Mouse (Mus musculus) A20 (cell line): Measurements from ENCODE around the gene Pus7l.
A peak's percentile ranks its signal among the peaks of the same experiment; 100 is the strongest.
"Not testable (repeated sequence)": the region's sequence is repeated elsewhere in the genome, so short reads cannot be mapped to it uniquely, and the experiment has no call there.

Source experiments
- DNase-seq: peaks from one replicate; pipeline ENCODE4 v3.0.0-alpha.2; 2011; ENCODE audit warnings: low read depth, low spot score

Gene Pus7l

DNA sequence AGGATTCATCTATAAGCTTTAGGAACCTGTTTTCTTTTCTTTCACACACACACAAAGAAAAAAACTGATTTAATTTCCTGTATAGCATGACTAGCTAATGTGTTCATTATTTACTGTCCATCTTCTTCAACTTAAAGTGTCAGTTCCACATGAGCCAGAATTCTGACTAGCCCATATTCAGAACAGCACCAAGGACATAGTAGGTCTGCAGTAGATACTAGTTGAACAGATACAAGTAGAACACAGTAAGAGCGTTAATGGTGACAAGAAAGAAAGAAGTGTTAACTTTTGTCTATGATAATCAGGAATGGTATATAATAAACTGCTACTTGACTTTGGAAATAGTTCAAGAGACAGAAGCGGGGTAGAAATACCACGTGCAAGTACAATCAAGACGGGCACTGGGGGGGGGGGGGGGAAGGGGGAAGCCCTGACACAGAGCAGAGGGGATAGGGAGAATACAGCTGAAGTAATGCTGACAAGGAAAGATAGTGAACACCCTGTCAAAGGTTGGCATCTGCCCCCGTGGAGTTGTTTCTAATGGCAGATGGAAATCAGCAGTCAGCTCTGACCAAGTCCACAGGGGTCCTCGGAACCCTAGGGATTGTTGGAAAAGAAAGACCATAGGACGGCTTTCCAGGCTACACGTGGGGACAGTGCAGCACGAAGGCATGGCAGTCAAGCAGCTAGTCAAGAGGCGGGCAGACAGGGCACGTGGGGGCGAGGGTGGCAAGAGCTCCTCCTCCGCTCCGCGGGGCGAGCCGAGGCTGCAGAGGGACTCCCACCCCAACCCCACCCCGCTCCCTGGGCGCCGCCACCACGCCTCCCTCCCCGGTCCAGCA, 559 bp downstream of the Pus7l start:
- no peak for DNase-seq

- DNase-seq = peak; percentile 53
Observed at GRCm38 (mm10) chr15:94539296-94539695, 4.1 kb downstream of the Pus7l start.

- DNase-seq = no peak
Observed at GRCm38 (mm10) chr15:94535521-94535920, 7.8 kb downstream of the Pus7l start.

DNA sequence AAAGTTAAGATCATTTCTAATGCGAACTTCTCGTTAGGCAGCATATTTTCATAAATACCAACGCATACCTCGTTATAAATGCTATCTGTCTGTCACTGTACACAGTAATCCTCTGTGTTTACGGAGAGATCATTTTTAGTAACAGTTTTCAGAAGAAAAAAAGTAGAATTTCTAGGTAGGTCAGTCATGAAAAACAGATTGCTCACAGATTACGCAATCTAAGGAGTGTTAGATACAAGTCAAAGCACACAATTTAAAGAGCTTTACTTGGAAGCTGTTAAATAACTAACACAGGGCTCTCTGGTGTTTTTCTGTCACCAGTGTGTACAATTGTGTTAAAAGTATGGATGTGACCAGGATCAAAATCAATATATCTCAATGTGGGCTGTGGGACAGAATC, 10.4 kb downstream of the Pus7l start:
- DNase-seq = no peak

- DNase-seq = no peak
Observed at GRCm38 (mm10) chr15:94532306-94532705, 11.0 kb downstream of the Pus7l start.

DNA sequence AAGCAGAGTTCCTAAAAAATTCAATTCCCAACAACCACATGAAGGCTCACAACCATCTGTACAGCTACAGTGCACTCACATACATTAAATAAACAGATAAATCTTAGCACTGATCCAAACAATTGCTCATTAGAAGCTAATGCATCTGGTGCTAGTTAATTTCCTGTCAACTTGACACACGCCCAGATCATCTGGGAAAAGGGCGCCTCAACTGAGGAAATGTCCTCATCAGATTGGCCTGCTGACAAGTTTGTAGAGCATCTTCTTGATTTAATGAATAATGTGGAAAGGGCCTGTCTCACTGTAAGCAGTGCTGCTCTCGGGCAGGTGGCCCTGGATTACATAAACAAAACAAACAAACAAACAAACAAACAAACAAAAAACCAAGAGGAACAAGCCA, 12.8 kb downstream of the Pus7l start:
- DNase-seq = no peak

- DNase-seq = no peak
Observed at GRCm38 (mm10) chr15:94524956-94525355, 18.4 kb downstream of the Pus7l start.

DNA sequence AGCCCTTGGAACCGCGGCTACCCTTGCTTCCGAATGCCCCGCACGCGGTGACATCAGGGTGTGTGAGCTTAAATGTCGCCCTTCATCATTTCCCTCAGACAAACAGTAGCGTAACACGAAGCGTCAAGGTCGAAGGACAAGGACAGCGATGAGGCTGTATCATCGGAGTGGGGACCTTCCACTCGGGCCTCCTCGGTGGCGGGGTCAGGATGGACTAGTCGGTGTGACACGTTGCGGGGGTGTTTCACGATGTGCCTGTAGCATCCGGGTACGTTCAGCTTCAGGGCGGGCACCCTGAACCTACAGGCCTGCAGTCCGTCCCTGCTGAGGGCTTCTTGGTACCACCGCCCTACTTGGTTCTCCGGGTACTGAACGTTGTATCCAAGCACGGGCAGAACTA, 20.1 kb downstream of the Pus7l start:
- no peak for DNase-seq

DNA sequence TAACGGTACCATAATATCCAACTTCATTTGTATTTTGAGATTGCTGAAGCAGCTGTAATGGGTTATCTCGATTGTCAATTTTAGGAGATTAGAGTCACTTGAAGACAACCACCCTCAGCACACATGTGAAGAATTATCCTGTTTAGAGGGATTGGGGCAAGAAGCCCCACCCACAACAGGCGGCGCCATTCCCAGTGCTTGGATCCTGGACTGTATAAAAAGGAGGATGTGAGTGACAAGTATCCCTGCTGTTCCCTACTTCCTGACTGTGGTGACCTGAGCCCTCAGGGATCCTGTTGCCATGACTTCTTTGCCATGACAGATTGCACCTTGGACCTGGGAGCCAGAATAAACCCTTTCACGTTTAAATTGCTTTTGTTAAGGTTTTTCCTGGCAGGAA, 22.4 kb downstream of the Pus7l start:
- DNase-seq = no peak

GRCm38 (mm10) chr15:94520205-94520900, 23.0 kb downstream of the Pus7l start:
- DNase-seq = peak; percentile 69

DNA sequence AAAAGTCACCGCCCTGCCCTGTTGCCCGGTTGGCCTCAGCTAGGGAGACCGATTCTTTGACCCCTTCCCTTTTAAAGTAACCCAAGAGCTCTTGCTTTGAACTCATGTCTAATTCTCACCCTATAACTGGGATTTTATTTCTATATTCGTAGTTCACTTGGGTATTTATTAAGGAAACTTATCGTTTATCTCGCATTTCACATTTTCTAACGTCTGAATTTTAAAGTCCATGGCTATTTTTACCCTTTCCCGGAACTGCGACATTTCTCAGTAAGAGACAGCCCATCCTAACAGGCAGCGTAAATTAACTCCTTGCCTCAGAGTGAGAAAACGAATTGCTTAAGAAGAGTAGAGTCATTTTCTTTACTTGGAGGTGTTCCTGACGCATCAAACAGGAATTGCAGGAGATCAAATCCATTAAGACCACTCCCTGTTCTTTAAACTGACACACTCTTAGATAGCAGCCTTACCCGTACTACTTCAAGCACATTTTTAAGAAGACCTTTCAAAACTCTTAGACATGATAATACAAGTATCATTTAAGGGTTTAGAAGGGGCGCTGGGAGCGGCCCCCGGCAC, 25.3 kb downstream of the Pus7l start:
- no peak for DNase-seq

DNA sequence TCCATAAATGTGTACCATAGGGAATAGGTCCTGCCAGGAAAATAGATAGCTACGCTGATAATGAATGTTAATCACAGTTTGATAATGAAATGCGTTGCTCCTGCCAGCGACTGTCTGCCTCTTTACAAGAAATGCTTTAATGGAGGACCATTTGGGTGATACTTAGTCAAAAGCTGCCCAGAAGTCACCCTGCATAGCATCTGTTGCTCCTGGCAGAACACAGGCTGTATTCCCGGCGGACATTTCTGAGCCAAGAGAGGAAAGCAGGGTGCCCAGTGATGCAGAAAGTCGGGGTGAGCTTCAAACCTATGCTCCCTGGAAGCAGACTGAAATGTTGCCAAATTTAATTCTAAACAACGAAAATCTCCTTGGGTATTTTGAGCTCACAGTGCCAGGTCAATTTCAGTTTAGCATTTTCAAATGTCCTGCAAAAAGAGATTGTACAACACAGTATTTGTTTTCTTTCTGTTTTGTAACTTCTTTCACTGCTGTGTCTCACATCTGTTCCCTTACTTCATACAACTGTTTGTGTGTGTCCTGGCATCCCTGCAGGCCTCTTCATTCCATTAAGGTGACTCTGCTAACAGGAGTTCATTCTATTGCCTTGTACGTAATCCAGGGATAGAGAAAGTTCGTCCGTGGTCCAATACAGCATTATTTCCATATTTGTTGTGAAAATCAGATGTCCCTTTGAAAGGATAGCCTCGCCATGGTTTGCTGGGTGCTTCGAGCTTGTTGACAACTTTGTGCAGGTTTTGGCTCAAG, 39.7 kb downstream of the Pus7l start:
- DNase-seq = no peak

DNA sequence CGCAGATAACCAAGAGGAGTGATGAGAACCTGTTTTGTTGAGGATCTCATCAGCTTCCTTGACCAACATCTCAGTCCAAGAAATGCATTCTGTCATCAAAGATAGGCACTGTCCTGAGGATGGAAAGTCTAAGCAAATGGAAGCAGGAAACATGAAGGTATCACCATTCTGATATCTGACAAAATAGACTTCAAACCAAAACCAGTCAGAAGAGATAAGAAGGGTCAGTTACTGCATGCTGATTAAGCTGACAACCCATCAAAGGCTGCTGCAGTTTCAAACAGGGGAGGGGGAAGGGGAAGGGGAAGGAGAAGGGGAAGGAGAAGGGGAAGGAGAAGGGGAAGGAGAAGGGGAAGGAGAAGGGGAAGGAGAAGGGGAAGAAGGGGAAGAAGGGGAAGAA, 44.1 kb downstream of the Pus7l start:
- DNase-seq = no peak

DNA sequence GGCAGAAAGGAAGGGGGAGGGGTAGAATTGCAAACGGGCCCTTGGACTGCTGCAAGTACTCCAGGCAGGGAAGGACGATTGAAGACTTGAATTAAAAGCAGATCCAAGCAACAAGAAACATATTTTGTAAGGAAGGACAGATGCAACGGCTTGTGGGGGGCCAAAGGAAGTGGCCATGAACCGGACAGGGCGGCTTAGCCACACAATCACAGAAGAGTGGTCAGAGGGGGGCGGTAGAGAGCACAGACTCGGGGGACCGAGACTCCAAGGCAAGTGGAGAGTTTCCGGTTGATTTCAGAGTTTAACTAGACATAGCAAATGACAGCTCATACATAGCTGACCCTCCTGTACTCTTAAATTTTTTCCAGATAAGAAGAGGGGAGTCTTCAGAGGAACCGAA, 47.4 kb downstream of the Pus7l start:
- DNase-seq = no peak

DNA sequence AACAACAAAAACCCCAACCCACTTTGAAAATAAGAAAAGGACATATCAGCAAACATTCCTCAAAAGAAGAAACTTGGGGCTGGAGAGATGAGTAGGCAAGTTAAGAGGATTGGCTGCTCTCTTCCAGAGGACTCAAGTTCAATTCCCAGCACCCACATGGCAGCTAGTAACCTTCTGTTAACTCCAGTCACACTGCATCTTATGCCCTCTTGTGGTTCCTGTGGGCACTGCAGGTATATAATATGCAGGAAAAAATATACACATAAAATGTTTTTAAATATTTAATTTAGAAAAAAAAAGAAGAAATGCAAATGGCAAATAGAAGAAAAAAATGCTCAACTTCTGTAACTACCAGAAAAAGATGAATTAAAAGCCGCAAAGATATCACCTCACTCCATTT, 48.9 kb downstream of the Pus7l start:
- DNase-seq = no peak

- no peak for DNase-seq
Observed at GRCm38 (mm10) chr15:94489433-94489832, 53.9 kb downstream of the Pus7l start.

DNA sequence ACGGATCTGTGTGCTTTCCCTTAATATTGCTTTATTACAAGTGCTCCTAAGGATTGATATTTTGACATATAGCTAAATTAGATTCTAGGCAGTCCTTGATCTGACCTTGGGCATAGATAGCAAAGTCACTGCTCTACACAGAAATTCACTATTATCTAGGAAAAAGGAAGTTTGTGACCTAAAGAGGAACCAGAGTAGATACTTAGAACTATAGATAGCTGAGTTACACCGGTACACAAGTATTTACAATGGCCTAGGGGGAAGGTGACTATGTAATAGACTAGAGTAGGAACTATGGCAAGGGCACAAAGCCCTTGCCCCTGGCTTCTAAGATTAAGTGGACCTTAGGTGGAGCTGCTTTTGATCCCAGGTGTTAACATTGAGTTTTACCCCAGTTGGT, 55.3 kb downstream of the Pus7l start:
- not testable (repeated sequence) for DNase-seq

- no peak for DNase-seq
Observed at GRCm38 (mm10) chr15:94482555-94482954, 60.8 kb downstream of the Pus7l start.

DNA sequence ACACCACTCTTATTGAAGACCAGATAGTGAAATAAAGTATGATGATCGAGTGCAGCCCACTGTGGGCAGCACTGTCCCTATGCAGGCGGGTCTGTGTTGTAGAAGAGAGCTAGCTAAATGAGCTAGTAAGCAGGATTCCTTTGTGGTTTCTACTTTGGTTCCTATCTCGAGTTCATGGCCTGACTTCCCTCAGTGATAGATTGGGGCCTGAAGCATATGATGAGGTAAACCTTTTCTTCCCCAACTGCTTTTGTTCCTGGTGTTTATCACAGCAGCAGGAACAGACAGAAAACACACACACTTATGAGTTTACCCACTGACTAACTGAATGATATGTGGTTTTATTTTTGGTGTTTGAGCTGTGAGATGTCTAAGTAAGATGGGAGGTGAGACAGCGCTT, 62.6 kb downstream of the Pus7l start:
- DNase-seq = no peak

DNA sequence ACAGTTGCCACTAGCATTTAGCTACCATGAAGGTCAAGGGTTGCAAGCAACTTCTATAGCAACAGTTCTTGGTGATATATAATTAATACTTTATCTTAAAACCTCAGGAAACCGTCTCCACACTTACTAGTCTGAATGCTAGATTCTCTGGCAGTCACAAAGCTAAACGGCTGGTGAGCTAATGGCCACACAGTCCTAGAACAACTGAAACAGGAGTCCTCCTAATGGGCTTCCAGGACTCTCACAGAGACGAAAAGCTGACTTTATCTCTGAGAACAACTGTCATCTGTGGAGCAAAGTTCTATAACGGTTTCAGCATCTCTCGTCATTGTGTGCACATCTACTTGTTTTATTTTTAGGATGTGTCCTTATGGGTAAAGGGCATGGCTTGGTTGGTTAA, 63.1 kb downstream of the Pus7l start:
- no peak for DNase-seq

DNA sequence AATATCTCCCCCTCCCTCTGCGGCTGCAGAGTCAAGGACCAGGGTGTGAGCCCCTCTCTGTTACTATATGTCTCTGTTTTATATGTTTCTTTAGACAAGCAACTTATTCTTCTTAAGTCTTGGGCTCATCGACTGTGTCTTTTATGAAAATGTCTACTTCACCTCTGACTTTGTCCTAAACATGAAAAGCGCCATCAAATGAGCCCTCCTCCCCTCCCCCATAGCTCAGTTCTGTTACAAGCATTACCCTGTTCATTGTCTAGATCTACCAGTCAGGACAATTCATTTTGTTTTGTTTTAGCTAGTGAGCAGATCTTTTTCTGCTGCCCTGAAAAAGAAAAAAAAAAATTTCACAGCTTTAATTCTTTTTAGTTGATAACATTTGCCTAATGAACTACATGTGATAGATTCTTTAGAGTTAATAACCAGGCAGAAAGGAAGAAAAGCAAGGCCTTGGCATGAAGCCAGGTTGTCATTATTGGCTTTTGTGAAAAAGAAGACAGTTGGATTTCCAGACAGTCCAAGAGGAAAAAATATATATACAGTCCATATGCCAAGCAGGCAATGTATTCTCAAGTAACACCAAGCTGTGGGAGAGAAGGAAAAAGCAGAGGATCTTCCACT, 63.7 kb downstream of the Pus7l start:
- DNase-seq = no peak

DNA sequence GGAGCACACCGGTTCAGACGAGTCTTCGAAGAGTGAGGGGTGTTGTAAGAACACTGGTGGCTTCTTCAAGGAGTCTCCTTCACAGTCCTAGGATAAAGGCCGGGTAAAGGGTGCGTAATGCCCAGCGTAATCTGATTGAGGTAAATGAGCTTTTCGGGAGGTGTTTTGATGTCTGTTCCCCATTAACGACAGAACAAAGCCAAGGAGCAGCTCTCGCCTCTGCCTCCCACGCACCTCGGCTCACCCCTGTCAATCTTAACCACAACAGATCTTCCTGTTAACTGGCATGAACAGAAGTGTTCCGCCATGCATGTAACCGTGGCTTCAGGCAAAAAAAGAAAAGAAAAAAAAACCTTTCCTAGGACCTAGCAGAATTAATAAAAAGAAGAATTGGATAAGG, 64.6 kb downstream of the Pus7l start:
- no peak for DNase-seq
